Mouse (Mus musculus): Measurements from ENCODE around the gene Itgbl1. TPM values are rescaled to one million over a fixed set of nuclear protein-coding genes. Genes with fewer than 3 reads are reported as not detected.
"Not testable (repeated sequence)": the region's sequence is repeated elsewhere in the genome, so short reads cannot be mapped to it uniquely, and the experiment has no call there.

Gene Itgbl1
- polyA plus RNA-seq (2015; fragmentation: Nextera tagmentation; extraction: Ambion mirVana): 0.26 and 0.35 TPM in 2 replicates

- no peaks in the 10 kb centered on the region for H3K36me3 ChIP-seq (ENCODE audit: control insufficient read depth, insufficient read depth, low read length)
- no peaks in the 10 kb centered on the region for H3K27me3 ChIP-seq (ENCODE audit: control insufficient read depth, insufficient read depth, low read depth, low read length)
- H3K4me2 ChIP-seq (ENCODE audit: low read depth, low read length): no peak within 1 kb of the TSS
- no peaks in the 10 kb centered on the region for H3K4me1 ChIP-seq (replicated peaks; ENCODE audit: control insufficient read depth, insufficient read depth, low read length)
- no peaks in the 10 kb centered on the region for H3K9me3 ChIP-seq (ENCODE audit: control insufficient read depth, low read length)
- 30% methylated on average over 7 of the region's 7 CpGs for WGBS
- H3K4me3 ChIP-seq (ENCODE audit: low read length): no peak within 1 kb of the TSS
- ATAC-seq (ENCODE audit: low read depth): no peak
- no peak within 1 kb of the TSS for H3K9ac ChIP-seq (ENCODE audit: low read length)
- no peak within 1 kb of the TSS for H3K27ac ChIP-seq (ENCODE audit: low read length)
These were observed at the start of gene Itgbl1 for GRCm38 (mm10) chr14:123659921-123660385. Gene Itgbl1, plus strand, starts transcription at chr14:123659971.

DNA sequence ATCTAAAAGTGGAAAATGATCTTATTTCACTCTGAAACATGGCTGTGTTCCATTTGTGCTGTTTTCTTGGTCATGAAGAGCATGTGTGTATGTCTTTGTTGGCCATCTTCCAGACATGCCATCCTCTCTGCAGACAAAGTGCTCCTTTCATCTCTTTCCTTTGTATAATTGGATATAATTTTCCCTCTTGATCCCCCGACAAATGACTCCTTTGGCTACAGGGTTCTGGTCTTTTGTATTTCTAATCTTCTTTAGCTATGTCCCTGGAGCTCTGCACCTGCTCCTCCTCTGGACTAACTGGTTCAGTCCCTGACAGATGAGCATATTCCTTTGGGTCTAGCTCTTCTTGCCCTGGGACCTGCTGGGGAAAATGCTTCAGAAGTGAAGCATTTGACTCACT lies 36.8 kb upstream of the Itgbl1 start:
- H3K9me3 ChIP-seq (ENCODE audit: control insufficient read depth, low read length): no peaks in the 10 kb centered on the region
- ATAC-seq (ENCODE audit: low read depth): no peak
- peaks cover 12% of the 10 kb centered on the region for H3K27me3 ChIP-seq (ENCODE audit: control insufficient read depth, insufficient read depth, low read depth, low read length)
- no peak overlapping the region for H3K27ac ChIP-seq (ENCODE audit: low read length)
- WGBS: 43% methylated on average over 1 of the region's 1 CpGs
- no peak overlapping the region for H3K9ac ChIP-seq (ENCODE audit: low read length)
- H3K4me1 ChIP-seq (replicated peaks; ENCODE audit: control insufficient read depth, insufficient read depth, low read length): no peaks in the 10 kb centered on the region; the same call in 1 of the 2 replicates
- no peak overlapping the region for H3K4me2 ChIP-seq (ENCODE audit: low read depth, low read length)
- H3K4me3 ChIP-seq (ENCODE audit: low read length): no peak overlapping the region
- no peaks in the 10 kb centered on the region for H3K36me3 ChIP-seq (ENCODE audit: control insufficient read depth, insufficient read depth, low read length)

DNA sequence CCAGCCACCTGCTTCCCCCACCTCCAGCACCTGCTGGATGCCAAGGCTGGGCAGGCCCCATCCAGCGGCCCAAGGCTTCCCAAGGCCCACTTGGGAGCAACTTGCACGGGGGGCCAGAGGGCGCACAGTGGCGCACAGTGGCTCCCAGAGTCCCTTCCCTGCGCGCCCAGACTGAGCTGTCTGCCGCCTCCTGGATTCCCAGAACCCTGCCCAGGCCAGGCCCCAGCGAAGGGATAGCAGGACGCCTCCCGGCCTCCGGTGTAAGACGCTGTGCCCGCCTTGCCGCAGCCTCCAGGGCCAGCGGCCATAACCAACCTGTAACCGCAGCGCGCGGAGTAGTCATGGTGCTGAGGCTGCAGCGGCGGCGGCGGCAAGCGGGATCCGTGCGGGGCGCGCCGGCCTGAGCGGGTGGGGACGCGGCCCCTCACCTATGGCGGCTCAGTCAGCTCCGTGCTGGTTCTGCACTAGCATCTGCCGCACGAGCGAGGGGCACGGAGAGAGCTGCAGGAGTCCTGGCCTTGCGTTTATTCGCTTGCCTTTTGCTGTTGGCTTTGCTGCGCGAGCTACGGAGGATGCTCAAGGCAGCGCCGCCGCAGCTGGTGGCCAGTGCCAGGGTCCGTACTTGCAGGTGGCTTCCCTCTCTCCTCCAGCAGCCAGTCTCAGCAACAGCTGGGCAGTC lies 33.1 kb upstream of the Itgbl1 start, which contains the start of gene Nalcn:
Gene Nalcn, minus strand, starts transcription at position 644 of the 679 bp plus-strand sequence.
- Histone ChIP-seq H3K36me3 (ENCODE audit: control insufficient read depth, insufficient read depth, low read length) (no peaks in the 10 kb centered on the region), H3K27ac (ENCODE audit: low read length) (no peak within 1 kb of the TSS), H3K4me1 (replicated peaks; ENCODE audit: control insufficient read depth, insufficient read depth, low read length) (no peaks in the 10 kb centered on the region; the same call in 1 of the 2 replicates), H3K4me3 (ENCODE audit: low read length) (peak within 1 kb of the TSS; percentile 30), H3K27me3 (ENCODE audit: control insufficient read depth, insufficient read depth, low read depth, low read length) (peaks cover 12% of the 10 kb centered on the region), H3K4me2 (ENCODE audit: low read depth, low read length) (peak within 1 kb of the TSS; percentile 53), H3K9ac (ENCODE audit: low read length) (no peak within 1 kb of the TSS), H3K9me3 (ENCODE audit: control insufficient read depth, low read length) (no peaks in the 10 kb centered on the region)
- WGBS: 1% methylated on average over 47 of the region's 47 CpGs
- ATAC-seq (ENCODE audit: low read depth): 0 out of 2 replicates have a peak, but pooled peaks have one; percentile 17

GRCm38 (mm10) chr14:123627180-123627562 lies 32.6 kb upstream of the Itgbl1 start:
- no peak overlapping the region for H3K27ac ChIP-seq (ENCODE audit: low read length)
- no peak for ATAC-seq (ENCODE audit: low read depth)
- H3K4me3 ChIP-seq (ENCODE audit: low read length): peak overlapping the region; percentile 30
- H3K4me2 ChIP-seq (ENCODE audit: low read depth, low read length): peak overlapping the region; percentile 53
- H3K27me3 ChIP-seq (ENCODE audit: control insufficient read depth, insufficient read depth, low read depth, low read length): peaks cover 12% of the 10 kb centered on the region
- no peaks in the 10 kb centered on the region for H3K36me3 ChIP-seq (ENCODE audit: control insufficient read depth, insufficient read depth, low read length)
- 53% methylated on average over 3 of the region's 3 CpGs for WGBS
- no peak overlapping the region for H3K9ac ChIP-seq (ENCODE audit: low read length)
- no peaks in the 10 kb centered on the region for H3K9me3 ChIP-seq (ENCODE audit: control insufficient read depth, low read length)
- H3K4me1 ChIP-seq (replicated peaks; ENCODE audit: control insufficient read depth, insufficient read depth, low read length): no peaks in the 10 kb centered on the region; the same call in 1 of the 2 replicates

DNA sequence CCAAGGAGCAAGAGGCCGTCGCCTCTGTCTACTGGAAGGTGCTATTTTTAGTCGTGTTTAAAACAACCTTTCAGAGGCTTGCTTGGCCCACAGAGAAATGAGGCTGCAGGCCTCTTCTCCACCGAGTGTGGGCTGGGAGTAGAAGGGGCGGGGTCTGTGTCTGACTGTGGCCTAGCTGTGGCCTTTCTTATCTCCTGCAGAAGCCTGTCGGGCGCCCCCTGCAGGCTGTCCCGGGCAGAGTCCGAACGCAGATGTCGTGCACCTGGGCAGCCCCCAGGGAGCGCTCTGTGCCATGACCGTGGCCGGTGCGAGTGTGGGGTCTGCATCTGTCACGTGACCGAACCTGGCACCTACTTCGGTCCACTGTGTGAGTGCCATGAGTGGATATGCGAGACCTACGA lies 1.3 kb downstream of the Itgbl1 start:
- Histone ChIP-seq H3K9me3 (ENCODE audit: control insufficient read depth, low read length) (no peaks in the 10 kb centered on the region), H3K27me3 (ENCODE audit: control insufficient read depth, insufficient read depth, low read depth, low read length) (no peaks in the 10 kb centered on the region), H3K36me3 (ENCODE audit: control insufficient read depth, insufficient read depth, low read length) (no peaks in the 10 kb centered on the region), H3K4me1 (replicated peaks; ENCODE audit: control insufficient read depth, insufficient read depth, low read length) (no peaks in the 10 kb centered on the region), H3K4me2 (ENCODE audit: low read depth, low read length) (0 out of 2 replicates have a peak overlapping the region, but pooled peaks have one; percentile 18), H3K4me3 (ENCODE audit: low read length) (no peak overlapping the region), H3K9ac (ENCODE audit: low read length) (no peak overlapping the region), H3K27ac (ENCODE audit: low read length) (no peak overlapping the region)
- WGBS: 16% methylated on average over 20 of the region's 20 CpGs
- peak; percentile 71 for ATAC-seq (ENCODE audit: low read depth)

DNA sequence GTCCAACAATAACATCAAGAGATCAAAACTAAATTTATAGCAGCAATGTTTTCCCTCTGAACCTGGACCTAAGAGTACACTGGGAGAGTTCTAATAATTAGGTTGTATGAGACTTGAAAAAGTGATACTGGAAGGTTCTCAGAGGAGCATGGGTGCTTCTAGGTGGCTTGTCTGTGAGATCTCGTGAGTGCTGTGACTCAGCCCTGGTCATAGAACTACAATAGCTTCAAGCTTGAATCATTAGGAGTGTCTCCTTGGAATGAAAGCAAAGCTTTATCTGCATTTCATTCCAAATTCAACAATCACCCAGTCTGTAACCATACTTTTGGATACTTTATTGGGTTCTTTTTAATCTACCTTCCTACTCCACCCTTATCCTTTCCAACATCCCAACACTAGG lies 2.6 kb downstream of the Itgbl1 start:
- H3K4me1 ChIP-seq (replicated peaks; ENCODE audit: control insufficient read depth, insufficient read depth, low read length): no peaks in the 10 kb centered on the region
- ATAC-seq (ENCODE audit: low read depth): no peak
- WGBS: 58% methylated on average over 1 of the region's 1 CpGs

DNA sequence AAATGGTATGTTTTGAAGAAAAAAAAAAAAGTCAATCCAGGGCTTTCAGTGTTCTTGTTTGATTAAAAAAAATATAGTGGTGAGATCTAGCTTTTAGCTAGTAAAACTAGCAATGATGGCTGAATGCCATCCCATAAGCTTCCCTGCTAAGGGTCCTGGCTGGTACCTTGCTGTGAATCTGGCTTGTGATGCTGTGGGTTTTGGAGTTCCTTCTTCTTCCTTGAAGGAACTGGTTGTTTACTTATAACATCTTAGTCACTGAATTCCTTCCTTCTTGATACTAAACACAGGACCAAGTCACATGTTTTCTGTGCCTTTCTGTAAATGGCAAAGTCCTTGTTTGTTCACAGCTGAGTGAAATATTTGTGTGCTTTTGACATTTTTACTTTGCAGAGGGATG lies 3.4 kb downstream of the Itgbl1 start:
- Histone ChIP-seq H3K9me3 (ENCODE audit: control insufficient read depth, low read length) (no peaks in the 10 kb centered on the region), H3K4me2 (ENCODE audit: low read depth, low read length) (no peak overlapping the region), H3K4me1 (replicated peaks; ENCODE audit: control insufficient read depth, insufficient read depth, low read length) (no peaks in the 10 kb centered on the region), H3K36me3 (ENCODE audit: control insufficient read depth, insufficient read depth, low read length) (no peaks in the 10 kb centered on the region), H3K27me3 (ENCODE audit: control insufficient read depth, insufficient read depth, low read depth, low read length) (no peaks in the 10 kb centered on the region), H3K9ac (ENCODE audit: low read length) (no peak overlapping the region), H3K4me3 (ENCODE audit: low read length) (no peak overlapping the region), H3K27ac (ENCODE audit: low read length) (no peak overlapping the region)
- ATAC-seq (ENCODE audit: low read depth): no peak

More for the DNA sequence above, 2.6 kb downstream of the Itgbl1 start:
- no peak overlapping the region for H3K4me2 ChIP-seq (ENCODE audit: low read depth, low read length)
- no peaks in the 10 kb centered on the region for H3K27me3 ChIP-seq (ENCODE audit: control insufficient read depth, insufficient read depth, low read depth, low read length)
- H3K27ac ChIP-seq (ENCODE audit: low read length): no peak overlapping the region
- no peak overlapping the region for H3K4me3 ChIP-seq (ENCODE audit: low read length)
- no peak overlapping the region for H3K9ac ChIP-seq (ENCODE audit: low read length)
- no peaks in the 10 kb centered on the region for H3K9me3 ChIP-seq (ENCODE audit: control insufficient read depth, low read length)
- H3K36me3 ChIP-seq (ENCODE audit: control insufficient read depth, insufficient read depth, low read length): no peaks in the 10 kb centered on the region

DNA sequence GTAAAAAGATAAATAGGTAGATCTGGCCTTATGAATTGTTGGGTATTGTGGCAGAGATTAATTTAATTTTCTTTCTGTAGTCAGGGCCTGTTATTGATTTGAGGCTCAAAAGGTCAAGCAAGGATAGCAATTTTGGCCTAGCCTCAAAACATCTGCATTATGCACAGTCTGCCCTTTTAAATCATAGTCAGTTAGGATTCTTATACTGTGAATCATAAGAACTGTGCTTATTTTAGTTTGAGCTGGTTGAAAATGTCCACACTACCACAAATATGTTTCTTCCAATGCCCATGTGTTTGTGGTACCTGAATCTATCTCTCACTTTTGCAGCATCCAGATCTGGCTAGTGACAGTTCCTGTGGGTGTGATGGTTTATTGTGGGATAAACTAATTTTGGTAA lies 4.7 kb downstream of the Itgbl1 start:
- H3K4me2 ChIP-seq (ENCODE audit: low read depth, low read length): no peak overlapping the region
- H3K4me1 ChIP-seq (replicated peaks; ENCODE audit: control insufficient read depth, insufficient read depth, low read length): no peaks in the 10 kb centered on the region
- no peak for ATAC-seq (ENCODE audit: low read depth)
- no peaks in the 10 kb centered on the region for H3K36me3 ChIP-seq (ENCODE audit: control insufficient read depth, insufficient read depth, low read length)
- no peak overlapping the region for H3K4me3 ChIP-seq (ENCODE audit: low read length)
- H3K9ac ChIP-seq (ENCODE audit: low read length): no peak overlapping the region
- no peaks in the 10 kb centered on the region for H3K27me3 ChIP-seq (ENCODE audit: control insufficient read depth, insufficient read depth, low read depth, low read length)
- no peak overlapping the region for H3K27ac ChIP-seq (ENCODE audit: low read length)
- no peaks in the 10 kb centered on the region for H3K9me3 ChIP-seq (ENCODE audit: control insufficient read depth, low read length)

GRCm38 (mm10) chr14:123671076-123671475 lies 11.3 kb downstream of the Itgbl1 start:
- WGBS: 74% methylated on average over 21 of the region's 21 CpGs
- H3K36me3 ChIP-seq (ENCODE audit: control insufficient read depth, insufficient read depth, low read length); H3K4me3 ChIP-seq (ENCODE audit: low read length); H3K9ac ChIP-seq (ENCODE audit: low read length); H3K27me3 ChIP-seq (ENCODE audit: control insufficient read depth, insufficient read depth, low read depth, low read length); H3K27ac ChIP-seq (ENCODE audit: low read length); H3K4me1 ChIP-seq (replicated peaks; ENCODE audit: control insufficient read depth, insufficient read depth, low read length); H3K4me2 ChIP-seq (ENCODE audit: low read depth, low read length); ATAC-seq (ENCODE audit: low read depth); H3K9me3 ChIP-seq (ENCODE audit: control insufficient read depth, low read length): not testable (repeated sequence)

Measured in lung, embryonic 16.5 days (tissue).